Mouse (Mus musculus) MEL (cell line): Measurements from ENCODE around the gene Tldc2. TPM values are rescaled to one million over a fixed set of nuclear protein-coding genes. Genes with fewer than 3 reads are reported as not detected.

Experiments used
- DNase-seq: peaks from one replicate; pipeline ENCODE4 v3.0.0; 2011; ENCODE audit warnings: low read depth, low spot score
- H3K27ac ChIP-seq: 2 replicates; pipeline ENCODE4 v1.5.1; 2012; ENCODE audit warnings: low read depth, mild to moderate bottlenecking, control low read depth, low read length, moderate library complexity; ENCODE audit not compliant: control insufficient read depth
- H3K27me3 ChIP-seq, 2 experiments: fragments of 150-350 bp in 1 of 2; sonication (generic) in 1 of 2; 2 replicates each; pipeline ENCODE4 v1.6.1; 2012; ENCODE audit warnings: low read length in 2 of 2, mild to moderate bottlenecking in 2 of 2, improper control_type of control experiment in 1 of 2, moderate library complexity in 1 of 2; ENCODE audit not compliant: insufficient read depth in 2 of 2, control insufficient read depth in 1 of 2
- H3K36me3 ChIP-seq, 2 experiments: 2 replicates each; pipeline ENCODE4 v1.6.1; 2012 to 2014; ENCODE audit warnings: low read length in 2 of 2, improper control_type of control experiment in 1 of 2, inconsistent platforms in 1 of 2, mild to moderate bottlenecking in 1 of 2; ENCODE audit not compliant: insufficient read depth in 2 of 2, control insufficient read depth in 1 of 2
- H3K4me1 ChIP-seq, 2 experiments: fragments of 150-350 bp in 1 of 2; sonication (generic) in 1 of 2; 2 replicates each; pipeline ENCODE4 v1.6.1; 2012; ENCODE audit warnings: low read length in 2 of 2, improper control_type of control experiment in 1 of 2, mild to moderate bottlenecking in 1 of 2; ENCODE audit not compliant: insufficient read depth in 2 of 2, control insufficient read depth in 1 of 2
- H3K4me3 ChIP-seq, 2 experiments: fragments of 150-350 bp in 1 of 2; sonication (generic) in 1 of 2; 2 replicates each; pipeline ENCODE4 v1.5.1; 2012; ENCODE audit warnings: low read depth in 2 of 2, low read length in 2 of 2, mild to moderate bottlenecking in 2 of 2, moderate library complexity in 2 of 2, control low read depth in 1 of 2, improper control_type of control experiment in 1 of 2; ENCODE audit not compliant: control insufficient read depth in 1 of 2, insufficient read depth in 1 of 2
- H3K79me2 ChIP-seq: 2 replicates; pipeline ENCODE4 v1.6.1; 2012; ENCODE audit warnings: mild to moderate bottlenecking, low read length, moderate library complexity; ENCODE audit not compliant: control insufficient read depth, poor library complexity, insufficient read depth
- H3K9ac ChIP-seq: 2 replicates; pipeline ENCODE4 v1.6.1; 2012; ENCODE audit warnings: low read depth, mild to moderate bottlenecking, control low read depth, low read length, moderate library complexity; ENCODE audit not compliant: control insufficient read depth, poor library complexity, severe bottlenecking
- H3K9me3 ChIP-seq: fragments of 150-350 bp; sonication (generic); replicated peaks from 2 replicates; pipeline ENCODE4 v1.6.1; 2012; ENCODE audit warnings: mild to moderate bottlenecking, low read length, improper control_type of control experiment, moderate library complexity; ENCODE audit not compliant: insufficient read depth
- CHD1 ChIP-seq: IDR thresholded peaks from 2 replicates; pipeline ENCODE4 v1.6.1; 2012; ENCODE audit warnings: low read depth, mild to moderate bottlenecking, inconsistent platforms, low read length, improper control_type of control experiment
- CHD2 ChIP-seq: IDR thresholded peaks from 2 replicates; pipeline ENCODE4 v1.6.1; 2011; ENCODE audit warnings: low read length, improper control_type of control experiment
- ELF1 ChIP-seq: IDR thresholded peaks from 2 replicates; pipeline ENCODE4 v1.6.1; 2014; ENCODE audit warnings: low read depth, mild to moderate bottlenecking, inconsistent platforms, low read length, improper control_type of control experiment, moderate library complexity
- EP300 ChIP-seq, 2 experiments: IDR thresholded peaks; 2 replicates each; pipeline ENCODE4 v1.6.1; 2011; ENCODE audit warnings: improper control_type of control experiment in 2 of 2, low read length in 2 of 2, low read depth in 1 of 2, mild to moderate bottlenecking in 1 of 2
- ETS1 ChIP-seq: IDR thresholded peaks from 2 replicates; pipeline ENCODE4 v1.6.1; 2012; ENCODE audit warnings: low read depth, mild to moderate bottlenecking, inconsistent platforms, low read length, improper control_type of control experiment, moderate library complexity
- GATA1 ChIP-seq: IDR thresholded peaks from 2 replicates; pipeline ENCODE4 v1.6.1; 2011; ENCODE audit warnings: low read depth, low read length, improper control_type of control experiment
- HCFC1 ChIP-seq: IDR thresholded peaks from 2 replicates; pipeline ENCODE4 v1.6.1; 2012; ENCODE audit warnings: low read depth, mild to moderate bottlenecking, inconsistent platforms, low read length, improper control_type of control experiment, moderate library complexity
- JUND ChIP-seq: IDR thresholded peaks from 2 replicates; pipeline ENCODE4 v1.6.1; 2011; ENCODE audit warnings: low read depth, mild to moderate bottlenecking, improper control_type of control experiment, low read length
- KAT2A ChIP-seq: conservative IDR thresholded peaks from 2 replicates; pipeline ENCODE4 v1.6.1; 2012; ENCODE audit warnings: low read depth, low read length, improper control_type of control experiment, inconsistent platforms
- MAX ChIP-seq: IDR thresholded peaks from 2 replicates; pipeline ENCODE4 v1.6.1; 2011; ENCODE audit warnings: low read length, improper control_type of control experiment
- MAZ ChIP-seq: IDR thresholded peaks from 2 replicates; pipeline ENCODE4 v1.6.1; 2012; ENCODE audit warnings: low read depth, mild to moderate bottlenecking, inconsistent platforms, low read length, improper control_type of control experiment
- MXI1 ChIP-seq: IDR thresholded peaks from 2 replicates; pipeline ENCODE4 v1.6.1; 2011; ENCODE audit warnings: mild to moderate bottlenecking, low read depth, low read length, improper control_type of control experiment
- MYB ChIP-seq: IDR thresholded peaks from 2 replicates; pipeline ENCODE4 v1.6.1; 2011; ENCODE audit warnings: mild to moderate bottlenecking, low read depth, low read length, improper control_type of control experiment
- POLR2A ChIP-seq, 2 experiments: IDR thresholded peaks; 2 replicates each; pipeline ENCODE4 v1.6.1; 2011 to 2012; ENCODE audit warnings: low read length in 2 of 2, mild to moderate bottlenecking in 2 of 2, control low read depth in 1 of 2, improper control_type of control experiment in 1 of 2, low read depth in 1 of 2, moderate library complexity in 1 of 2; ENCODE audit not compliant: control insufficient read depth in 1 of 2, insufficient read depth in 1 of 2, poor library complexity in 1 of 2
- POLR2AphosphoS2 ChIP-seq: IDR thresholded peaks from 2 replicates; pipeline ENCODE4 v1.6.1; 2011; ENCODE audit warnings: low read length, improper control_type of control experiment
- TBP ChIP-seq: IDR thresholded peaks from 2 replicates; pipeline ENCODE4 v1.8.0; 2011; ENCODE audit warnings: low read depth, low read length, improper control_type of control experiment
- UBTF ChIP-seq: IDR thresholded peaks from 2 replicates; pipeline ENCODE4 v1.6.1; 2012; ENCODE audit warnings: low read depth, mild to moderate bottlenecking, inconsistent platforms, low read length, improper control_type of control experiment, moderate library complexity, borderline replicate concordance; ENCODE audit not compliant: insufficient read depth
- USF1 ChIP-seq: IDR thresholded peaks from 2 replicates; pipeline ENCODE4 v1.6.1; 2014; ENCODE audit warnings: low read depth, mild to moderate bottlenecking, inconsistent platforms, low read length, improper control_type of control experiment, moderate library complexity
- USF2 ChIP-seq, 2 experiments: IDR thresholded peaks; 2 replicates each; pipeline ENCODE4 v1.6.1; 2011 to 2012; ENCODE audit warnings: improper control_type of control experiment in 2 of 2, low read length in 2 of 2, borderline replicate concordance in 1 of 2, inconsistent platforms in 1 of 2, low read depth in 1 of 2, mild to moderate bottlenecking in 1 of 2; ENCODE audit not compliant: insufficient read depth in 1 of 2
- ZC3H11A ChIP-seq: IDR thresholded peaks from 2 replicates; pipeline ENCODE4 v1.6.1; 2012; ENCODE audit warnings: low read depth, mild to moderate bottlenecking, inconsistent platforms, low read length, improper control_type of control experiment
- ZMIZ1 ChIP-seq: IDR thresholded peaks from 2 replicates; pipeline ENCODE4 v1.6.1; 2012; ENCODE audit warnings: low read depth, mild to moderate bottlenecking, inconsistent platforms, low read length, improper control_type of control experiment, moderate library complexity
- polyA plus RNA-seq, 2 experiments: library from polyadenylated mRNA; stranded (reverse) in 1 of 2; unstranded in 1 of 2; fragments of >175 nt in 1 of 2; fragments of >200 nt in 1 of 2; gene quantifications; 2 replicates each; pipeline versions ENCODE4 v1.2.1 to v1.2.4; 2012; ENCODE audit warnings: low replicate concordance in 2 of 2, low read depth in 1 of 2; ENCODE audit not compliant: insufficient read length in 2 of 2, insufficient read depth in 1 of 2, missing spikeins in 1 of 2
- total RNA-seq: library from RNA; depleted of rRNA; stranded (reverse); fragments of 300-350 nt; gene quantifications from 2 replicates; pipeline ENCODE4 v1.2.3, GENCODE M21; 2012

The Tldc2 gene
- total and polyA plus RNA-seq, 3 experiments, result not detected

- H3K79me2 ChIP-seq, result no peaks in the 10 kb centered on the region
- no peak for DNase-seq
- H3K27ac ChIP-seq, result no peak overlapping the region
- H3K9ac ChIP-seq, result no peak overlapping the region
- H3K4me1 ChIP-seq, result no peaks in the 10 kb centered on the region
- TF ChIP-seq HCFC1 (no peak), MYB (no peak), POLR2AphosphoS2 (no peak), ZMIZ1 (no peak), EP300 (IDR thresholded peaks at IDR 0.05; ENCODE audit: low read depth in 1 of 2, low read length in 2 of 2) (no peak), GATA1 (no peak), CHD1 (no peak), UBTF (no peak), CHD2 (no peak), TBP (no peak)
- no peak overlapping the region for H3K4me3 ChIP-seq
- no peaks in the 10 kb centered on the region for H3K9me3 ChIP-seq
- no peaks in the 10 kb centered on the region for H3K27me3 ChIP-seq
- H3K36me3 ChIP-seq, result peaks cover 0 to 3% of the 10 kb centered on the region in 2 experiments; a peak in 2 of 4 replicates
These were observed 32.2 kb downstream of the Tldc2 start for GRCm38 (mm10) chr2:157119075-157119474.

- no peaks in the 10 kb centered on the region for H3K27me3 ChIP-seq
- H3K4me1 ChIP-seq, result peaks cover 0 to 2% of the 10 kb centered on the region in 2 experiments; a peak in 1 of 4 replicates
- no peak for TF ChIP-seq MAZ
- TF ChIP-seq MXI1, result no peak
- TF ChIP-seq EP300 (IDR thresholded peaks at IDR 0.05; ENCODE audit: low read depth in 1 of 2, low read length in 2 of 2), result no peak
- no peak for TF ChIP-seq USF2 (IDR thresholded peaks at IDR 0.05; ENCODE audit: borderline replicate concordance in 1 of 2, insufficient read depth in 1 of 2, low read depth in 1 of 2, low read length in 2 of 2)
- no peak for TF ChIP-seq ZC3H11A
- no peak for TF ChIP-seq CHD1
- H3K4me3 ChIP-seq, result no peak overlapping the region
- DNase-seq, result no peak
- no peaks in the 10 kb centered on the region for H3K79me2 ChIP-seq
- no peaks in the 10 kb centered on the region for H3K9me3 ChIP-seq
- H3K36me3 ChIP-seq, result peaks cover 0 to 1% of the 10 kb centered on the region in 2 experiments; a peak in 1 of 4 replicates
- H3K27ac ChIP-seq, result no peak overlapping the region
- no peak overlapping the region for H3K9ac ChIP-seq
These were observed 34.9 kb downstream of the Tldc2 start for GRCm38 (mm10) chr2:157121766-157122165.

GRCm38 (mm10) chr2:157125246-157125645 is 38.4 kb downstream of the Tldc2 start:
- Histone ChIP-seq H3K36me3 (peaks cover under 1 to 4% of the 10 kb centered on the region in 2 experiments; a peak in 2 of 4 replicates), H3K9ac (no peak overlapping the region), H3K27me3 (no peaks in the 10 kb centered on the region), H3K79me2 (no peaks in the 10 kb centered on the region), H3K27ac (no peak overlapping the region), H3K4me3 (no peak overlapping the region), H3K9me3 (no peaks in the 10 kb centered on the region), H3K4me1 (peaks cover under 1 to 5% of the 10 kb centered on the region in 2 experiments; a peak in 3 of 4 replicates)
- TF ChIP-seq JUND (no peak), USF1 (peak; percentile 59; the same call in 1 of the 2 replicates), MAX (peak; percentile 31; the same call in 1 of the 2 replicates), MXI1 (peak; percentile 51; the same call in 1 of the 2 replicates), ELF1 (no peak), KAT2A (no peak), ETS1 (peak; percentile 37; the same call in 1 of the 2 replicates), POLR2A (IDR thresholded peaks at IDR 0.05; ENCODE audit: control insufficient read depth in 1 of 2, insufficient read depth in 1 of 2, low read depth in 1 of 2, low read length in 2 of 2, poor library complexity in 1 of 2) (no peak)
- no peak for DNase-seq
